Mouse (Mus musculus) G1E (cell line): ENCODE results near the gene Sass6. TPM values are rescaled to one million over a fixed set of nuclear protein-coding genes. Genes with fewer than 3 reads are reported as not detected.
A peak's percentile ranks its signal among the peaks of the same experiment; 100 is the strongest.

Experiments
- ATAC-seq: 2 replicates; pipeline ENCODE4 v1.8.0; 2016; ENCODE audit warnings: mild to moderate bottlenecking; ENCODE audit not compliant: insufficient number of reproducible peaks, poor library complexity, low FRiP score, severe bottlenecking; ENCODE audit errors: extremely low read depth
- DNase-seq: peaks from one replicate; pipeline ENCODE4 v3.0.0; 2012; ENCODE audit warnings: low spot score
- H3K27me3 ChIP-seq: 2 replicates; pipeline ENCODE4 v1.6.1; 2012; ENCODE audit warnings: mild to moderate bottlenecking, low read length, inconsistent platforms; ENCODE audit not compliant: insufficient read depth
- H3K36me3 ChIP-seq: replicated peaks from 2 replicates; pipeline ENCODE3; 2012; ENCODE audit warnings: mild to moderate bottlenecking, inconsistent platforms
- H3K4me1 ChIP-seq: 2 replicates; pipeline ENCODE4 v1.6.1; 2012; ENCODE audit warnings: low read depth, low read length, inconsistent platforms, mixed read lengths; ENCODE audit not compliant: insufficient read depth
- H3K4me3 ChIP-seq: 2 replicates; pipeline ENCODE4 v1.5.1; 2012; ENCODE audit warnings: low read depth, mild to moderate bottlenecking, inconsistent platforms, low read length, moderate library complexity, mixed read lengths
- H3K9me3 ChIP-seq: replicated peaks from 2 replicates; pipeline ENCODE4 v1.6.1; 2012; ENCODE audit warnings: inconsistent platforms
- CTCF ChIP-seq: IDR thresholded peaks from 2 replicates; pipeline ENCODE4 v1.5.1; 2012; ENCODE audit warnings: low read depth, low read length, inconsistent platforms, mixed read lengths
- GATA1 ChIP-seq: IDR thresholded peaks from 2 replicates; pipeline ENCODE4 v1.6.1; 2012; ENCODE audit warnings: borderline replicate concordance, low read length, inconsistent platforms, mixed read lengths
- GATA2 ChIP-seq: IDR thresholded peaks from 2 replicates; pipeline ENCODE4 v1.6.1; 2012; ENCODE audit warnings: low read depth, low read length, inconsistent platforms, borderline replicate concordance
- POLR2AphosphoS5 ChIP-seq: IDR thresholded peaks from 2 replicates; pipeline ENCODE4 v1.6.1; 2012; ENCODE audit warnings: low read depth, low read length, inconsistent platforms; ENCODE audit not compliant: insufficient replicate concordance
- TAL1 ChIP-seq: conservative IDR thresholded peaks from 2 replicates; pipeline ENCODE4 v1.6.1; 2012; ENCODE audit warnings: low read depth, low read length, inconsistent platforms, mixed read lengths
- polyA plus RNA-seq: library from polyadenylated mRNA; stranded (reverse); fragments of >175 nt; gene quantifications from 2 replicates; pipeline ENCODE4 v1.2.3, GENCODE M21; 2012
- total RNA-seq, 2 experiments: library from RNA; stranded (forward) in 1 of 2; stranded (reverse) in 1 of 2; fragments of 200-1000 nt in 1 of 2; fragments of >200 nt in 1 of 2; fragmentation: Nextera tagmentation in 1 of 2; gene quantifications; 2 replicates each; pipeline ENCODE4 v1.2.3; 2014 to 2017

Sass6 gene
- total and polyA plus RNA-seq, 3 experiments, result 7.6 to 74.3 (median 39.6) TPM

- H3K9me3 ChIP-seq, result no peaks in the 10 kb centered on the region
- TF ChIP-seq POLR2AphosphoS5 (no peak), CTCF (no peak), TAL1 (no peak), GATA2 (no peak), GATA1 (no peak)
- H3K4me1 ChIP-seq, result peaks cover 26% of the 10 kb centered on the region
- DNase-seq (no peak), ATAC-seq (no peak)
- H3K4me3 ChIP-seq, result no peak overlapping the region
- H3K36me3 ChIP-seq, result peaks cover 95% of the 10 kb centered on the region
- no peaks in the 10 kb centered on the region for H3K27me3 ChIP-seq
Measured at GRCm38 (mm10) chr3:116638572-116638971, 43.8 kb downstream of the Sass6 start.

GRCm38 (mm10) chr3:116640024-116640423 is 45.2 kb downstream of the Sass6 start:
- peak; percentile 40; the same call in 1 of the 2 replicates for ATAC-seq
- Histone ChIP-seq H3K27me3 (no peaks in the 10 kb centered on the region), H3K9me3 (no peaks in the 10 kb centered on the region), H3K36me3 (peaks cover 93% of the 10 kb centered on the region), H3K4me1 (peaks cover 27% of the 10 kb centered on the region), H3K4me3 (no peak overlapping the region)
- TF ChIP-seq GATA2, result no peak
- no peak for TF ChIP-seq TAL1
- no peak for TF ChIP-seq CTCF
- no peak for TF ChIP-seq POLR2AphosphoS5
- no peak for TF ChIP-seq GATA1
- no peak for DNase-seq

GRCm38 (mm10) chr3:116641811-116642371 is 47.1 kb downstream of the Sass6 start:
- peaks cover 24% of the 10 kb centered on the region for H3K4me1 ChIP-seq
- ATAC-seq, result no peak
- peaks cover 93% of the 10 kb centered on the region for H3K36me3 ChIP-seq
- TF ChIP-seq TAL1, result no peak
- TF ChIP-seq GATA1, result no peak
- TF ChIP-seq CTCF, result no peak
- no peak for TF ChIP-seq GATA2
- no peaks in the 10 kb centered on the region for H3K27me3 ChIP-seq
- no peak for DNase-seq
- no peak overlapping the region for H3K4me3 ChIP-seq
- no peaks in the 10 kb centered on the region for H3K9me3 ChIP-seq

- DNase-seq (no peak), ATAC-seq (no peak)
- H3K4me1 ChIP-seq, result peaks cover 24% of the 10 kb centered on the region
- TF ChIP-seq POLR2AphosphoS5, result no peak
- TF ChIP-seq GATA2, result no peak
- TF ChIP-seq GATA1, result no peak
- TF ChIP-seq TAL1, result no peak
- TF ChIP-seq CTCF, result no peak
- no peak overlapping the region for H3K4me3 ChIP-seq
- H3K36me3 ChIP-seq, result peaks cover 92% of the 10 kb centered on the region
- no peaks in the 10 kb centered on the region for H3K9me3 ChIP-seq
- H3K27me3 ChIP-seq, result no peaks in the 10 kb centered on the region
Measured at GRCm38 (mm10) chr3:116642373-116642772, 47.6 kb downstream of the Sass6 start.

- ATAC-seq, result no peak
- TF ChIP-seq CTCF (no peak), GATA2 (no peak)
- H3K27me3 ChIP-seq, result no peaks in the 10 kb centered on the region
- H3K36me3 ChIP-seq, result peaks cover 85% of the 10 kb centered on the region
- peaks cover 26% of the 10 kb centered on the region for H3K4me1 ChIP-seq
- no peak for DNase-seq
- H3K9me3 ChIP-seq, result no peaks in the 10 kb centered on the region
- no peak overlapping the region for H3K4me3 ChIP-seq
Measured at GRCm38 (mm10) chr3:116646387-116646786, 51.6 kb downstream of the Sass6 start.

- no peaks in the 10 kb centered on the region for H3K27me3 ChIP-seq
- no peak for ATAC-seq
- no peak for TF ChIP-seq CTCF
- no peak for TF ChIP-seq GATA2
- peaks cover 18% of the 10 kb centered on the region for H3K4me1 ChIP-seq
- H3K4me3 ChIP-seq, result no peak overlapping the region
- no peak for DNase-seq
- H3K36me3 ChIP-seq, result peaks cover 85% of the 10 kb centered on the region
- H3K9me3 ChIP-seq, result no peaks in the 10 kb centered on the region
Measured at GRCm38 (mm10) chr3:116648805-116649204, 54.0 kb downstream of the Sass6 start.

- ATAC-seq, result no peak
- no peak for DNase-seq
- Histone ChIP-seq H3K27me3 (no peaks in the 10 kb centered on the region), H3K4me3 (no peak overlapping the region), H3K36me3 (peaks cover 73% of the 10 kb centered on the region), H3K4me1 (peaks cover 28% of the 10 kb centered on the region), H3K9me3 (no peaks in the 10 kb centered on the region)
- TF ChIP-seq POLR2AphosphoS5, result no peak
- TF ChIP-seq GATA2, result no peak
- no peak for TF ChIP-seq CTCF
Measured at GRCm38 (mm10) chr3:116650698-116651097, 55.9 kb downstream of the Sass6 start.
